Mouse (Mus musculus) forebrain, embryonic 12.5 days (tissue): ENCODE results near the gene Ugt1a6a. TPM values are rescaled to one million over a fixed set of nuclear protein-coding genes. Genes with fewer than 3 reads are reported as not detected.

Experiments
- ATAC-seq: fragments of 200-750 bp; cut with Nextera tagmentation; 2 replicates; pipeline ENCODE4 v1.8.0; 2017; ENCODE audit warnings: moderate TSS enrichment; ENCODE audit not compliant: low FRiP score
- H3K27ac ChIP-seq: fragments of 300-500 bp; sonication (generic); 2 replicates; pipeline ENCODE4 v1.5.1; 2016; ENCODE audit warnings: mild to moderate bottlenecking
- H3K27me3 ChIP-seq: fragments of 300-500 bp; sonication (generic); 2 replicates; pipeline ENCODE4 v1.6.1; 2016; ENCODE audit warnings: mild to moderate bottlenecking
- H3K36me3 ChIP-seq: fragments of 300-500 bp; sonication (generic); replicated peaks from 2 replicates; pipeline ENCODE4 v1.6.1; 2016; ENCODE audit warnings: mild to moderate bottlenecking
- H3K4me1 ChIP-seq: fragments of 300-500 bp; sonication (generic); 2 replicates; pipeline ENCODE4 v1.6.1; 2016
- H3K4me2 ChIP-seq: fragments of 300-500 bp; sonication (generic); 2 replicates; pipeline ENCODE4 v1.6.1; 2016; ENCODE audit warnings: mild to moderate bottlenecking, moderate library complexity
- H3K4me3 ChIP-seq: fragments of 300-500 bp; sonication (generic); replicated peaks from 2 replicates; pipeline ENCODE4 v1.5.1; 2016; ENCODE audit warnings: mild to moderate bottlenecking
- H3K9ac ChIP-seq: fragments of 300-500 bp; sonication (generic); 2 replicates; pipeline ENCODE4 v1.6.1; 2016; ENCODE audit warnings: mild to moderate bottlenecking
- H3K9me3 ChIP-seq: fragments of 300-500 bp; sonication (generic); 2 replicates; pipeline ENCODE4 v1.6.1; 2016
- WGBS: fragments of 180-500 bp; shearing (Covaris S2); methylation state at CpG from one replicate; pipeline ENCODE4 v1.1.7; 2016; 5-methylcytosine and 5-hydroxymethylcytosine counted together
- polyA plus RNA-seq: library from polyadenylated mRNA; unstranded; fragments of >200 nt; fragmentation: Nextera tagmentation; extraction: Ambion mirVana; gene quantifications from 2 replicates; pipeline ENCODE4 v1.2.1, GENCODE M21; 2016

The Ugt1a6a gene
- polyA plus RNA-seq, 1 experiment from 2014 or later: 0.93 TPM

- Histone ChIP-seq H3K27me3 (no peaks in the 10 kb centered on the region), H3K9ac (no peak overlapping the region), H3K9me3 (peaks cover 97% of the 10 kb centered on the region), H3K4me3 (no peak overlapping the region), H3K4me2 (no peak overlapping the region), H3K36me3 (no peaks in the 10 kb centered on the region), H3K27ac (no peak overlapping the region), H3K4me1 (no peaks in the 10 kb centered on the region)
- 68% methylated on average over 4 of the region's 4 CpGs for WGBS
- ATAC-seq: no peak
Measured at GRCm38 (mm10) chr1:88235894-88236415, 101.3 kb downstream of the Ugt1a6a start.

GRCm38 (mm10) chr1:88237311-88237710 lies 102.7 kb downstream of the Ugt1a6a start:
- no peaks in the 10 kb centered on the region for H3K36me3 ChIP-seq
- H3K4me2 ChIP-seq: no peak overlapping the region
- no peak overlapping the region for H3K4me3 ChIP-seq
- no peaks in the 10 kb centered on the region for H3K27me3 ChIP-seq
- H3K9me3 ChIP-seq: peaks cover 96% of the 10 kb centered on the region
- WGBS: 79% methylated on average over 5 of the region's 5 CpGs
- no peaks in the 10 kb centered on the region for H3K4me1 ChIP-seq
- ATAC-seq: no peak
- no peak overlapping the region for H3K9ac ChIP-seq
- no peak overlapping the region for H3K27ac ChIP-seq

GRCm38 (mm10) chr1:88238771-88239170 lies 104.2 kb downstream of the Ugt1a6a start:
- WGBS: 77% methylated on average over 6 of the region's 6 CpGs
- no peak for ATAC-seq

GRCm38 (mm10) chr1:88240072-88240471 lies 105.5 kb downstream of the Ugt1a6a start:
- H3K27ac ChIP-seq: no peak overlapping the region
- H3K36me3 ChIP-seq: no peaks in the 10 kb centered on the region
- H3K4me3 ChIP-seq: no peak overlapping the region
- no peak overlapping the region for H3K9ac ChIP-seq
- H3K9me3 ChIP-seq: peaks cover 93% of the 10 kb centered on the region
- ATAC-seq: no peak
- no peaks in the 10 kb centered on the region for H3K27me3 ChIP-seq
- H3K4me1 ChIP-seq: no peaks in the 10 kb centered on the region
- 72% methylated on average over 5 of the region's 5 CpGs for WGBS
- no peak overlapping the region for H3K4me2 ChIP-seq

More at GRCm38 (mm10) chr1:88238771-88239170, 104.2 kb downstream of the Ugt1a6a start:
- H3K27me3 ChIP-seq: no peaks in the 10 kb centered on the region
- no peak overlapping the region for H3K9ac ChIP-seq
- H3K36me3 ChIP-seq: no peaks in the 10 kb centered on the region
- no peak overlapping the region for H3K4me2 ChIP-seq
- no peak overlapping the region for H3K27ac ChIP-seq
- peaks cover 93% of the 10 kb centered on the region for H3K9me3 ChIP-seq
- H3K4me3 ChIP-seq: no peak overlapping the region
- no peaks in the 10 kb centered on the region for H3K4me1 ChIP-seq

GRCm38 (mm10) chr1:88240579-88240978 lies 106.0 kb downstream of the Ugt1a6a start:
- Histone ChIP-seq H3K4me1 (no peaks in the 10 kb centered on the region), H3K9me3 (peaks cover 93% of the 10 kb centered on the region), H3K27me3 (no peaks in the 10 kb centered on the region), H3K36me3 (no peaks in the 10 kb centered on the region), H3K9ac (no peak overlapping the region), H3K27ac (no peak overlapping the region), H3K4me2 (no peak overlapping the region), H3K4me3 (no peak overlapping the region)
- WGBS: 72% methylated on average over 4 of the region's 4 CpGs
- ATAC-seq: peak; percentile 1; the same call in 1 of the 2 replicates

- Histone ChIP-seq H3K9me3 (peaks cover 95% of the 10 kb centered on the region), H3K4me1 (no peaks in the 10 kb centered on the region), H3K36me3 (no peaks in the 10 kb centered on the region), H3K9ac (no peak overlapping the region), H3K27ac (no peak overlapping the region), H3K4me3 (no peak overlapping the region), H3K27me3 (no peaks in the 10 kb centered on the region), H3K4me2 (no peak overlapping the region)
- no peak for ATAC-seq
- WGBS: 67% methylated on average over 5 of the region's 5 CpGs
Measured at GRCm38 (mm10) chr1:88243861-88244260, 109.3 kb downstream of the Ugt1a6a start.

- Histone ChIP-seq H3K36me3 (no peaks in the 10 kb centered on the region), H3K9ac (no peak overlapping the region), H3K27ac (no peak overlapping the region), H3K4me3 (no peak overlapping the region), H3K4me2 (no peak overlapping the region), H3K27me3 (no peaks in the 10 kb centered on the region), H3K4me1 (no peaks in the 10 kb centered on the region), H3K9me3 (peaks cover 95% of the 10 kb centered on the region)
- 0 out of 2 replicates have a peak, but pooled peaks have one; percentile 0 for ATAC-seq
- WGBS: 79% methylated on average over 6 of the region's 6 CpGs
Measured at GRCm38 (mm10) chr1:88245881-88246280, 111.3 kb downstream of the Ugt1a6a start.

GRCm38 (mm10) chr1:88246386-88246785 lies 111.8 kb downstream of the Ugt1a6a start:
- no peak overlapping the region for H3K4me2 ChIP-seq
- no peaks in the 10 kb centered on the region for H3K4me1 ChIP-seq
- no peak for ATAC-seq
- WGBS: 43% methylated on average over 6 of the region's 6 CpGs
- H3K9me3 ChIP-seq: peaks cover 95% of the 10 kb centered on the region
- no peaks in the 10 kb centered on the region for H3K27me3 ChIP-seq
- H3K27ac ChIP-seq: no peak overlapping the region
- H3K9ac ChIP-seq: no peak overlapping the region
- H3K36me3 ChIP-seq: no peaks in the 10 kb centered on the region
- H3K4me3 ChIP-seq: no peak overlapping the region

GRCm38 (mm10) chr1:88247660-88248059 lies 113.1 kb downstream of the Ugt1a6a start:
- no peaks in the 10 kb centered on the region for H3K27me3 ChIP-seq
- 54% methylated on average over 2 of the region's 2 CpGs for WGBS
- peaks cover 94% of the 10 kb centered on the region for H3K9me3 ChIP-seq
- no peak overlapping the region for H3K4me2 ChIP-seq
- no peak overlapping the region for H3K4me3 ChIP-seq
- H3K4me1 ChIP-seq: no peaks in the 10 kb centered on the region
- no peaks in the 10 kb centered on the region for H3K36me3 ChIP-seq
- H3K27ac ChIP-seq: no peak overlapping the region
- no peak for ATAC-seq
- H3K9ac ChIP-seq: no peak overlapping the region

GRCm38 (mm10) chr1:88248658-88249057 lies 114.0 kb downstream of the Ugt1a6a start:
- Histone ChIP-seq H3K4me1 (no peaks in the 10 kb centered on the region), H3K36me3 (no peaks in the 10 kb centered on the region), H3K4me2 (no peak overlapping the region), H3K27me3 (no peaks in the 10 kb centered on the region), H3K9me3 (peaks cover 96% of the 10 kb centered on the region), H3K9ac (no peak overlapping the region), H3K27ac (no peak overlapping the region), H3K4me3 (no peak overlapping the region)
- WGBS: 68% methylated on average over 4 of the region's 4 CpGs
- ATAC-seq: no peak

- no peak overlapping the region for H3K4me2 ChIP-seq
- no peaks in the 10 kb centered on the region for H3K36me3 ChIP-seq
- H3K9ac ChIP-seq: no peak overlapping the region
- no peak for ATAC-seq
- H3K9me3 ChIP-seq: peaks cover 96% of the 10 kb centered on the region
- WGBS: 81% methylated on average over 7 of the region's 7 CpGs
- no peaks in the 10 kb centered on the region for H3K27me3 ChIP-seq
- H3K4me3 ChIP-seq: no peak overlapping the region
- H3K27ac ChIP-seq: no peak overlapping the region
- H3K4me1 ChIP-seq: no peaks in the 10 kb centered on the region
Measured at GRCm38 (mm10) chr1:88249596-88249995, 115.0 kb downstream of the Ugt1a6a start.

GRCm38 (mm10) chr1:88250023-88250422 lies 115.4 kb downstream of the Ugt1a6a start:
- Histone ChIP-seq H3K4me2 (no peak overlapping the region), H3K4me3 (no peak overlapping the region), H3K4me1 (no peaks in the 10 kb centered on the region), H3K27ac (no peak overlapping the region), H3K36me3 (no peaks in the 10 kb centered on the region), H3K27me3 (no peaks in the 10 kb centered on the region), H3K9ac (no peak overlapping the region), H3K9me3 (peaks cover 96% of the 10 kb centered on the region)
- no peak for ATAC-seq
- 83% methylated on average over 5 of the region's 5 CpGs for WGBS

- 70% methylated on average over 8 of the region's 8 CpGs for WGBS
- Histone ChIP-seq H3K27me3 (no peaks in the 10 kb centered on the region), H3K4me1 (no peaks in the 10 kb centered on the region), H3K4me3 (no peak overlapping the region), H3K9me3 (peaks cover 96% of the 10 kb centered on the region), H3K27ac (no peak overlapping the region), H3K36me3 (no peaks in the 10 kb centered on the region), H3K9ac (no peak overlapping the region), H3K4me2 (no peak overlapping the region)
- no peak for ATAC-seq
Measured at GRCm38 (mm10) chr1:88253106-88253505, 118.5 kb downstream of the Ugt1a6a start.
